Mouse (Mus musculus) olfactory bulb, adult 2 months (tissue): ENCODE data around the gene Slco4c1.

Experiments
- CTCF ChIP-seq: fragments of 200-500 bp; IDR thresholded peaks from 2 replicates; pipeline ENCODE4 v1.5.1; 2012; ENCODE audit warnings: low read depth, mild to moderate bottlenecking, low read length, moderate library complexity; ENCODE audit not compliant: insufficient read depth
- POLR2A ChIP-seq: fragments of 200-500 bp; IDR thresholded peaks from 2 replicates; pipeline ENCODE4 v1.6.1; 2012; ENCODE audit warnings: mild to moderate bottlenecking, low read depth, low read length, moderate library complexity; ENCODE audit not compliant: insufficient read depth

DNA sequence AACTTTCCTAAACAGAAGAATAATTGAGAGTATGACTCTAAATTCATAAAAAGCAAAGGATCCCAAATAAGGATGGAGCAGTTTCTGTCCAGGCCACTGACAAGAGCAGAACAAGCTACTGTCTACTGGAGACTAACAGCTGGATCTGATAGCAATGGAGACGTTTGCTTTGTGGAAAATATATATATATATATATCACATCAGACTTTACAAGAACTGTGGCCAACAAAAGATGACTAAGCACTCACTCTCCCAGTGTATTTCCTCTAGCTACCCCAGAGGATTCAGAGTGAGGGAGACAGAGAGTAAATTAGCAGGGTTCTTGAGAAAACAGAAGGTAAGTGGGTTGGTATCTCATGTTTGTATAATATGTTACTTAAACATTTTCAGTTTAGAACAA, 105.4 kb downstream of the Slco4c1 start:
- TF ChIP-seq CTCF (no peak), POLR2A (no peak)
